Mouse (Mus musculus): ENCODE measurements around the gene Gja5.

The Gja5 gene

DNA sequence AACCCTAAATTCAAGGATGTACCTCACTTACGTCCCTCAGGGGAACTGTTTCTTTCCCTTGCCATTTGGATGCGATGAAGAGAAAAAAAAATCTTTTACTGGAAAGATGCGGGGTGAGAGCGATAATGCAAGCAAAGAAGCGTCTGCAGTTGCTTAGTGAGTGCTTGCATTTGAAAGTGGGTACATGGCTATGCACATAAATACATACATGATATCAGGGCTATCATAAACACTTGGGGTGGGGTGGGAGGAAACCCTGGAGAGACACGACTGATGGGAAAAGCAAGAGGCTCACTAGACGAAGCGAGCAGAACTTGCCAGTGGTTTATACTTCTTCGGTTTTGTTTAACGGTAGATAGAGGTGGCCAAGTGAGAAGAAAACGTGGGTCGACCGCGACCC lies at the start of gene Gja5:
TSS of gene Gja5 (plus strand) at position 301 of the 400 bp plus-strand sequence.
- DNase-seq (ENCODE audit: low spot score) = no peak

DNA sequence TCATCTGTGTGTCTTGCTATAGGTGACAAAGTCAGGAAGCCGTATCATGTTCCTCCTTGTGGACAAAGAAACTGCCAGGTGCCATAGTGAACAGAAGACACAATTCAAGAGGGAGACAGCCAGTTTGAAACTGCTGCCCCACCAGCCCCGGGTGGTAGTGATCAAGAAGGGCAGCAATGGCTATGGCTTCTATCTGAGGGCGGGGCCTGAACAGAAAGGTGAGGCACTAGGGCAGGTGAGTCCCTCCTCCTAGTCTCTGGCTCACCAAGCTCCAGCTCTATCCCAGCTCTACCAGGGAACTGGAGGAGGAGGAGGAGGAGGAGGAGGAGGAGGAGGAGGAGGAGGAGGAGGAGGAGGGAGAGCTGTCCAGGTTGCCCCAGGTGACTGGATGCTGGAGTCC lies 48.7 kb upstream of the Gja5 start:
- DNase-seq (ENCODE audit: low spot score) = no peak

DNA sequence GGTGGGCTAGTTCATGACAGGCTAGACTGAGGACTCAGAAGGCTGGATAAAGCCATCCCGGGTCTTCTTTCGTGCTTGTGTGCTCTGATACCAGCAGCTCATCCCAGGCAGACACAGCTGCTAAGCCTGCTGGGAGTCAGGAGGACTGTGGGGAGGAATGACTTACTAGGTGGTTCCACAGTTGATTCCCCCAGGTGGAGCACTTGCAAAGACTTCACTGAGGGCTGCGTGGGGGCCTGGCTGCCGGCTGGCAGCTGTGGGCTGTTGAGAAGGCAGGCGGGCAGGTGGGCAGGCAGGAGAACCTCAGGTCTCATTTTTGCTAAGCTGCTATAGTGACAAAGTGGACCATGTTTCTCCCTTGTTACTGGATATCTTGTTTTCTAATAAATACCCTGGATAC lies 44.0 kb upstream of the Gja5 start:
- DNase-seq (ENCODE audit: low spot score) = no peak

DNA sequence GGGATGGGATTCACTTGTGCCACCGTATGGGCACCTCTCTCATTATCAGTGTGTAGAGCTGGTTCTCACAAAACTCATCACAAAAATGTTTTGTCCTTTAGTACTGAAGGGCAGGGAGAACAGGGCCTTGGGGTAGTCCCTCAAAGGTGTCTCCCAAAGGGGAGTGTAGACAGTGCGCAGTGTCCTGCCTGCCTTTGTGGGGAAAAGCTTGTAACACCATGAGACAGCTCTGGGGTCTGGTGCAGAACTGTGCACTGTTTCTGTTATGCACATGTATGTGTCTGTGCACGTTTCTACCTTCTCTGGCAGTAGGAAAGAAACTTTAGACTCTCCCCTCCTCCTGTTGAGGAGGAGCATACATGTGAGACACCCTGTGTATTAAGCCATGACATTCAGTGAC lies 36.6 kb upstream of the Gja5 start:
- no peak for DNase-seq (ENCODE audit: low spot score)

DNA sequence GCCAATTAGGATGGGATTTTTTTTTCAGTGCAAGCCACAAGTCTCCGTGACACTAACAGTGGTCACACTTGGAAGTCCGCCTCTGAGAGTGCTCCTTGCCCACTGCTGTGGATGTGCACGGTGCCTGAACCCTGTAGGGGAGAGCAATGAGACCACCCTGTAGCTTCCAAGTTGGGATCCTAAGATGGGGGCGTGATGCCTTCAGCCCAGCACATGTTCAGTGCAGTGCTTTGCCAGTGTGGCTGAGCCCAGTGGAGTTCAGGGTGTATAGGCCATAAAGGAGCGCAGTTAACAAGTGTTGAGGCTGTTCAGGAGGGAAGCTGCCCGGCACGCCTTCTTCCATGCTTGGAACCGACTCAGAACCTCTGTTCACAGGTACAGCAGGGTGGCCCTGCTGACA lies 35.9 kb upstream of the Gja5 start:
- no peak for DNase-seq (ENCODE audit: low spot score)

DNA sequence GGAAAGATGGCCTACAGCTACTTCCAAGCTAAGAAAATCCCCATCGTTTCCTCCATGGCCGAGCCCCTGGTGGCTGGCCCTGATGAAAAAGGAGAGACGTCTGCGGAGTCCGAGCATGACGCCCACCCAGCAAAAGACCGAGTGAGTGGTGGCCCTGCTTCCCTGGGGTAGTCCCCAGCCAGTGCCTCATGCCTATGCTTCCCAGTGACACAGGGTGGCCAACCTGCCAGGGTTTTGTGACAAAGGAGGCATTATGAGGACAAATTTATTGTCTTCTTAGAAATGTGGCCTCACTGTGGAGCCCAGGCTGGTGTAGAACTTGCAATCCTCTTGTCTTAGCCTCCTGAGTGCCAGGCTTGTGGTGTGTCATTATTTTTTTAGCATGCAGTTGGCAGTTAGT lies 35.4 kb upstream of the Gja5 start:
- DNase-seq (ENCODE audit: low spot score) = no peak

DNA sequence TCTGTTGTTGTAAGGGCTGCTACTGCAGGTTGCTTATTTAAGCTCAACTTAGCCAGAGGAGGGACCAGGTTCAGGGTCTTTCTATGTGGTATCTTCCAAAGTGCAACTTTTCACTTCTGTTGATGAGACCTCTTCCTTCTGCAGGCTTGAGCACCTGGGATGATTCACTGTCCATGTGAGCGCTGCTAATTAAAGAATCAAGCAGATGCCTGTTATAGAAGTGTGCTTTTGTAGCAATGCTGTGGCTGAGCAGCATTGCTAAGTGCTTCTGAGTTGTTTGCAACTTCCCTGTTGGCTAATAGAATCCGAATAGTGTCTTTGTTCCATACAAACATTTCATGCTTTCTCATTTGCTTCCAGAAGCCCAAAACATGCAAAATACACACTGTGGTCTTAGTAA lies 34.2 kb upstream of the Gja5 start:
- DNase-seq (ENCODE audit: low spot score) = no peak

DNA sequence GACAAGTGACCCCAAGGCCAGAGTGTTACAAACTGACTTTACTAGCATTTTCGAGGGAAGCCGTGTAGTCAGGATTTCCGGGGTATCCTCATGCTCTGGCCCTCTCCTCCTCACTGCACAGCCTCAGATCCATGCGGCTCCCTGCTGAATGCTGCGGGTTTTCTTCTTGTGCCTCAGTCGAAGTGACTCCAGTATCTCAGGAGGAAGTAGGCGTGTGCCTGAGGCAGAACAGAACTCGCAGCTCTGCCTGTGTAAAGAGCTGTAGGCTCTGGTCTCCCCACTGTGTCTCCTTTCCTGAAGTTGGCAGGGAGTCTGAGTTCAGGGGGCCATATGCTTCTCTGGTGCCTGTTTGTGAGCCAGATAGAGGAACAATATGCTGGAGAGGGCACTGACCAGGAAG lies 33.4 kb upstream of the Gja5 start:
- DNase-seq (ENCODE audit: low spot score) = no peak

DNA sequence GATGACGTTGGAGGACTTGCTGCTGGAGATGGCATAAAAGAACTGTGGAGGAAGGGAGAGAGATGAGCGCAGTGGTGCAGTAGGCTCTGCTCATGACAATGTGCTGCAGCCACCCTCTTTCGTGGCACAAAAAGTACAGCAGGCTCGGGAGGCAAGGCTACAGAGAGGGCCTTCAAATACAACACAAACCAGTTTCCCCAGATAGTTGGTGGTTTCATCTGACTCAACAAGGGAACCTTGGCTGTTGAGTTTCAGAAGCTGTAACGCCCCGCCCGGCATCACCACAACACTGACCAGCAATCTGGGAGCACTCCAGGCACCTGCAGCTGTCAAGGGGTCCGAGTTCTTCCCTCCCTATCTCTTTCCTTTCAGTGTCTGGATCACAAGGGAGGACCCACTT lies 32.0 kb upstream of the Gja5 start:
- DNase-seq (ENCODE audit: low spot score) = no peak

DNA sequence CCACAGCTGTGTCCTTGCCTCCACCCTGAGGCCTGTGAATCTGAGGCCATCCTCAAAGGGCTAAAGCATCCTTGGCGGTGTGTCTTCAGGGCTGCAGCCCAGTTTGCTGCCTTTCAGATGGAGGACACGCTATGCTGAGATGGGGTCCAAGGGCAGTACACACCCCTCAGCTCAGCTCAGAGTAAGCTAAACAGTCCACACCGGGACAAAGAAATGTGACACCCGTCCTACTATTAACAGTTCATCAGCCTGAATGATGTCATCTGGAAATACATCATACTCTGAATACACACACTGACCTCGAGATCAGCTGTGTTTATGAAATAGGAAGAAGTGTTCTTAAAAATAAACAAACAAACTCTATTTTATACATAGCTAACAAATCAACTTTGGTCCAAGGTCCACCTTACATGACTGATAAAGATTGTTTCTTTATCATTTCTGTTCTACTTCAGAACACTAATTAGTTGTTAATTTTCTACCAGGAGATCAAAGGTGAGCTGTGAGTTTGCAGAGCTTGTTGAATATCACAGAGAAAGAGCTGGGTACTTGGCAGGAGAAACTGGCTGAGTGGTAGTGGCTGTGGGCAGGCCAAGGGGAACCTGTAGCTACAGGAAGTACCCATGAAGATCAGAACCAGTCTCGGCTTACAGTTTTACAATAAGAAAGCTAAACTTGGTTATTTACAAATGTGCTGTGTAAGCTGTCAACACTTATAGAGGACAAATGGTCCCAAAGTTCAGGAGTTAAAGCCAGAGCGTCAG lies 29.5 kb upstream of the Gja5 start:
- no peak for DNase-seq (ENCODE audit: low spot score)

DNA sequence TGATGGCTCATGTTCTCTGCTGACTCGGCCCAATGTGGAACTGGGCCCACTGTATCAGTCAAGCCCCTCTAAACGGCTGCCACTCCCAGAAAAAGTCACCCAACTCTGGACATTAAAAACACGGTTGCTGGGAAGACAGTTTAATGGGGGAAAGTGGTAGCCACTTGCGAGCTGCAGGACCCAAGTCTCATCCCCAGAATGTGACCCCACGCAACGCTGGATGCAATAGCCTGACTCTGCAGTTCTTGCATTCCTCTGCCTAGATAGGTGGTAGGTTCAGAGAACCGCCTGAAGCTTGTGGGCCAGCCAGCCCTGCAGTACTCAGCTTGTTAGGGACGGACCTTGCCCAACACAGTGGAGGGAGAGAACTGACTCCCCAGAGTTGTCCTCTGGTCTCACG lies 25.0 kb upstream of the Gja5 start:
- DNase-seq (ENCODE audit: low spot score) = no peak

DNA sequence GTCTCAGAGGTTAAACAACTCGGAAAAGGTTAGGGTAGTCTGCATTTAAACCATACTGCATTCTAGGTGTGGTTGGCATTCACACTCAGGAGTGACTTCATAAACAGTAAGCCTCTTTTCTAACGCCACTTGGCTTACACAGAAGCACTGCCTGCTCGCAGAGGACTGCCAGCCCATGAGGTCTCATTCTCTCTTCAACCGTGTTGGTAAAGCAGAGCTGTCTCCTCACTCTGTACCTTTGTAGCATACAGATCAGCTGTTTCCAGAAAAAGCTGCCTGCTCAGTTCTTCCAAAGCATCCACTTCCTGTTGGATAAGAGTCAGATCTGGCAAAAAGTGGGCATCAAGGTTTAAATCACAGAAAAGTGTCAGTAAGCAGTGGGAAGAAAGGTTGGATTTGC lies 24.1 kb upstream of the Gja5 start:
- DNase-seq (ENCODE audit: low spot score) = no peak

DNA sequence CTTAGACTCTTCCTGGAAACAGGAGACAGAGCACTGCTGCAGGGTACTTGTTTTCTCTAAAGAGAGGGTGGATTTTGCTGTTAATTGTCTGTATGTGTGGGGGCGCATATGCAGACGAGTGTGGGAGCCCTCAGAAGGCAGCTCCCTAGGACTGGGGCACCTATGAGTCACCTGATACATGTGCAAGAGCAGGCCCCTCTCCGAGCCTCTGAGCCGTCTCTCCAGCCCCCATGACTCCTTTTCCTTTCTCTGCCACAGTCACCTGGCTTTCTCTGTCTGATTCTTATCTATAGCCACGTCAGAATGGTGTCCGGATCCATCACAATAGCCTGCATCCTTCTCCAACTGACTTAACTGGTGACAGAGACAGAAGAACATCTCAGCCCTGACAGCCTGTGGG lies 22.9 kb upstream of the Gja5 start:
- no peak for DNase-seq (ENCODE audit: low spot score)

DNA sequence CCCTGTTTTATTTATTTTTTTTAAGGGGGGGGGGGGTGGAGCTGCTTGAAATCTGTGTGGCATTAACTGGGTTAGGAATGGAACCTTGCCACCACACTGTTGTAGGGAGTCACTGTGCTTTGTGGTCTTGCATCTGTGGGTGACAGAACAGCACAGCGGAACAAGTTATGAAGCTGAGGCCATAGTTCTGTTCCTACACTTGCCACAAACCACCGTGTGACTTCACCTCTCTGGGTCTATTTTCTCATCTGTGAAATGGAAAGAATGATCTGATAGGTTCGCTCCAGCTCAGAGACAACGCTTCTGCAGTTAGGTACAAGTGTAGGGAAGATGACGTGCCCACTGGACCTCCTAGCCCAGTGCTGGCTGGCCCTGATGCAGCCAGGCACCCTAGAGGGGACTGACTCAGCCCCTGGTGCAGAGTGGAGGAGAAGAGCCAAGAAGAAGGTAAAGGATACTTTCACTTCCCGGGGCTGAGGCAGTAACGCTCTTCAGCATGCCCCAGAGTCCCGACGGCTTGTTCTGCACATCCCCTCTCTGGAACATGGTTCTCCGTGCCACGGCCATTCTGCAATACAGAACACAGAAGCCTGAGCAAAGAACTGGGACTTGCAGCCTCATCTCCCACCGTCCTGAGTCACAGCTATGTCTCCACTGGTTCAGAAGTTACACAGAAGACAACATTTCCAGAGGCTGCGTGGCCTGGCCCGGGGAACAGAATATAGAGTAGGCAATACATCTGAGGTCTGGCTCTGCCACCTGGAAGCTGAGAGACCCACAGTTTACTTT lies 22.2 kb upstream of the Gja5 start:
- no peak for DNase-seq (ENCODE audit: low spot score)

DNA sequence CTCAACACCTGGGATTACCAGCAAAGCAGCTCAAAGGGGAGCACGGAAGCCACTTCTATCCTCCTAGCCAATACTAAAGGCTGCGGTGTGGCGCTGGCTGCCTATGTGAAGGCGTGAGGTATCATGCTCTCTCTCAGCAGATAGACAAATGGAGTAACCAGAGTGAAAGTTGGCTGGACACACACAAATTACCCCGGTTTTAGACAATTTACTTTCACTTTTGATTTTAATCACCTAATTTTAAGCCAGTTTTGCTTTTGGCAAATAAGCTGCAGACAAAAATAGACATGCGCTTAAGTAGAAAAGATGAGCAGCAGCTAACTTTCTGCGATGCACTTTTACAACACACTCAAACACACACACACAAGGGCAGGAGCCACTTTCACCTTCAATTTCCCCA lies 20.8 kb upstream of the Gja5 start:
- no peak for DNase-seq (ENCODE audit: low spot score)

DNA sequence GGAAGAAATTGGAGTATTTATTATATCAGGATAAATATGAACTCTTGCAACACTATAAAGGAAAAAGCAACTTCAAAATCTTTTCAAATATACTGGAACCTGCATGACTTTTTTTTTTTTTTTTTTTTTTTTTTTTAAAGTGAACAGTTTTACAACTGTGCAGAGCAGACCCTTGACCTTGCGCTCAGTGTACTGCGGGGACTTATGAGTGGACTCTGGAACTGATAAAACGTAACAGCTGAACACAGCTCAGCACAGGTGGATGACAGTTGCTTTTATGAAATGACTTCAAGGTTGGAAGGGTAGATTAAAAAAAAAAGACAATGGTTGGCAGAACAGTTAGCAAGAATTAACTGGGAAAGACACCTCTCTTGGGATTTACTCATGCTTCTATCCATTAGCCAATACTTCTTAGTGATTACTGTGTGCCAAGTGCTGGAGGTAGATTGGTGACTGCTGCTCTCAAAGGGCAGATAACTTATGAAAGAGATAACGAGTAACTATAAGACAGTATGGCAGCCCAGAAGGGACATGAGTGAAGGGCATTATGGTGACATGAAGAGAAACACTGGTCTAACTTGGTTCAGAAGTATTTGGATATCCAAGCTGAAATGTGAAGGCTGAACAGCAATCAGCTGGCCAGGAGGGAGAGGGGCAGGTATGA lies 2.0 kb upstream of the Gja5 start:
- DNase-seq (ENCODE audit: low spot score) = no peak

DNA sequence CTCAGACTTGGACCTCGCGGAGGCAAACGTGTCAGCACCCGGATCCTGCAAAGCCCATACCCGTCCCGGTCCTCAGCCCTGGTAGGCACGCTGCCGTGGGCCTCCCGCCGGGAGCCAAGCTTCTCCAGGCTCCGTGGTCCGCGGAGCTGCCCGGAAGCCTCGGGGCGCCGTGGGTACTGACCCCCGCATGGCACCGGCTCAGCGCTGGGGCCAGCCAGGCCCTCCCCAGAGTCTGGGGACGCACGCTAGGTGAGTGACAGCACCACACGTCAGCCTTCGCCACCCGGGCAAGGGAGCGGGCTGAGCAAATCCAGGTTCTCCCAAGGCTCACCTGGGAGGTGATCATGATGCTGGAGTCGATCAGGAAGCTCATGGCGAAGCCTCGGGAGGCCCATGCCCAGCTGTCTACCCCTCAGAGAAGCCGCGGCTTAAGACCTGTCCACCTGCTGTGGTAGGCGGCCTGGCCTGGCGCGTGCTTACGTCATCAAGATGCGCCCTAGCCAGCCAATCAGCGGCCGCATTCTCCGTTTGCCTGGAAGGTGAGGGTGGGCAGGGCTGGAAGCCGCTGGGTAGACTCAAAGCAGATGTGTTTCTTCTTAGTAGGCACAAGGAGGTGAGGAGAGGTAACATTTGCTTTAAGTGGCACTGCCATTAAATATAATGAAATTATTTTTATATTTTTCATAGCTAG lies 503 bp downstream of the Gja5 start, which contains the start of gene Gpr89:
TSS of gene Gpr89 (minus strand) at position 496 of the 691 bp plus-strand sequence.
- peak; percentile 86 for DNase-seq (ENCODE audit: low spot score)

DNA sequence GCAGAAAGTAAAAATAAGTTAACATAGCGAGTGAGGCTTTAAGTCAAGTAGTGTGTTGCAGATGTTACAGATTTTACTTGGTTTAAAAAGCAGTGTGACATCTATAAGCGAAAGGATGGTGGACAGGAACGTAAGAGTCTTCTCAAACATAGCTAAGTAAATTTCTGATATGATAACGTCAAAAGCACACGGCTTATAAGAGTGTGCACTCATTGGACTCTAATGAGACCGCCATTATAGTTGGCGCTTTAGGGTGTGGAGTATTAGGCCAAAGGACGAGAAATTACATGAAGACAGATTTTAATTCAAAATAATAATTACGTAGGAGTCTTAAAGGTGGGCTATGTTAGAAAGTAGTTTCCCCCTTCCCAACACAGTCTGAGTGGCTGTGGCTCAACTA lies 1.1 kb downstream of the Gja5 start:
- DNase-seq (ENCODE audit: low spot score) = no peak

DNA sequence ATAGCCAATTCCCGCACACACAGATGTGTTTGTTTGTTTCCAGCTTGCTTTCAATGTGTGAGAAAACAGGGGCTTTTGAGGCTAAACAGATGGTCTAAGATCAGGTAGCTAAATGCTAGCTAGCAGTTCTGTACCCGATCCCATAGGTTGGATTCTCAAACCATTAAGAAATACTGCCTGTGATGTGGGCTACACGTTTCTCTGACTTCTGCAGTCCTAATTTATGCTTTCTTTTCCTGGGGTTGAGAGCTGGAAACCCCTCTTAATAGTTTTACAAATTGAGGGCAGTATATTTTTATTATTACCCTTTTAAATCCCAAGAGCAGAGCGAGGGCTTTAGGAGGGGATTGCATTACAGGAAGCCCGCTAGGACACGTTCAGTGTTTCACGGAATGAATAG lies 16.5 kb downstream of the Gja5 start:
- no peak for DNase-seq (ENCODE audit: low spot score)

DNA sequence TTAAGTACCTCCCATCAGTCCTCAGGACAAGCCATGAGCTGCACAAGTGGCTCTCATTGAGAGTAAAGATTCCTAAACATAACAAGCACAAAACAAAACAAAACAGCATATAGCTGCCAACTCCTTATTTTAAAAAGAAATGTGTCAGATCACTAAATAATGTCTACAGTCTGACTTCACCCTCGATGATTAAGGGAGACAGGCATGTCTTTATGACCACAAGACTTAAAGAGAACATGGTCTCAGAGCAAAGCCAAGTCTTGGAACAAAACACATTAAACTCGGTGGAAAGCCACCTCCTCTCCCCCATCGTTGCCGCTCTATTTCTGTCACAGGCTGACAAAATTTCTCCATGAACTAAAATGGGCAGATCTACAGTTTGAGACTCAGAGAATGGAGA lies 20.1 kb downstream of the Gja5 start:
- no peak for DNase-seq (ENCODE audit: low spot score)

DNA sequence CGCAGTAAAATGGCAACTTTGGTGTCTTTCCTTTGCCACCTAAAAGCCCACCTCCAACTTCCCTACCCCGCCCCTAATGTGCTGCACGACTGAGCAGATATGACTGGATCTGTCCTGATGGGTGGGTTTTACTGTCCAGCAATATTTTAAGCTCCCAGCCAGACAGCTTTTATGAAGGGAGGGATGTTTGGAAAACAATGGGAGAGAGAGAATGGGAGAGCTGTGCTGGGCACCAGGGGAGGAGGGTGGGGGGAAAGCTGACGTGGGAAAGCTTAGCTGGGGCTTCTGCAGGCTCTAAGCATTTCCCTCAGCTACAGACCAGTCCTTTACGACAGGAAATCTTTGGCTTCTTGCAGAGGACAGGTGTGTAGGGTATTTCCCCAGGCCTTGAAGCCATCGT lies 21.4 kb downstream of the Gja5 start, which contains the start of gene Gja8:
TSS of gene Gja8 (minus strand) at position 101 of the 400 bp plus-strand sequence.
- no peak for DNase-seq (ENCODE audit: low spot score)

DNA sequence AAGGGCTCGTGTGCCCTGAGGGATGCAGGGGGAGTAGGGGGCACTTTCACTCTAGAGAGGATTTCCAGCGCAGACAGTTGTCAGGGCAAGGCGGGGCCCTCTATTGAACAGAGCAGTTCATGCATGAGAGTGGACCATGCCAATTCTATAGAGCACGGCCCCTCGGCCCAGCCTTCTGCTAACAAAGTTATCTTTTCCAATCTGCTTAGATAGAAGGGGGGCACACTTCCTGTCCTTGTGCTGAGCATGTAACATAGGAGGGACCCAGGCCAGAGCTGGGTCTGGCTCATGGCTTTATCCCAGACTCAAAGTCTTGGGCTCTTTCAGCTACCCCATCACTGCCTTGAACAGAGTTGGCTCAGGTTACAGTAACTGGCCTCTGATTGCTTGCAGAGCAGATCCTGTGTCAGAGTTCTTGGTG lies 26.8 kb downstream of the Gja5 start:
- DNase-seq (ENCODE audit: low spot score) = no peak
